Mouse (Mus musculus): ENCODE data around the gene Vwa3a. TPM values are rescaled to one million over a fixed set of nuclear protein-coding genes. Genes with fewer than 3 reads are reported as not detected.

Gene Vwa3a
- total RNA-seq, 2 experiments from 2014 or later, result not detected

GRCm38 (mm10) chr7:120834426-120834825 lies 95.3 kb downstream of the Vwa3a start:
- peak; percentile 50 for ATAC-seq (replicated peaks; ENCODE audit: low FRiP score, poor library complexity, severe bottlenecking)

GRCm38 (mm10) chr7:120834863-120835372 lies 95.8 kb downstream of the Vwa3a start:
- peak; percentile 76 for ATAC-seq (replicated peaks; ENCODE audit: low FRiP score, poor library complexity, severe bottlenecking)

GRCm38 (mm10) chr7:120835449-120836359 lies 96.6 kb downstream of the Vwa3a start:
- ATAC-seq (replicated peaks; ENCODE audit: low FRiP score, poor library complexity, severe bottlenecking), result peak; percentile 76

GRCm38 (mm10) chr7:120836361-120836760 lies 97.2 kb downstream of the Vwa3a start:
- no peak for ATAC-seq (replicated peaks; ENCODE audit: low FRiP score, poor library complexity, severe bottlenecking)

- ATAC-seq (replicated peaks; ENCODE audit: low FRiP score, poor library complexity, severe bottlenecking), result no peak
These were observed 99.5 kb downstream of the Vwa3a start for GRCm38 (mm10) chr7:120838436-120839160.

- no peak for ATAC-seq (replicated peaks; ENCODE audit: low FRiP score, poor library complexity, severe bottlenecking)
These were observed 100.7 kb downstream of the Vwa3a start for GRCm38 (mm10) chr7:120839786-120840185.

- peak; percentile 87 for ATAC-seq (replicated peaks; ENCODE audit: low FRiP score, poor library complexity, severe bottlenecking)
These were observed 103.4 kb downstream of the Vwa3a start, which contains the start of gene Eef2k for GRCm38 (mm10) chr7:120842345-120843036. Gene Eef2k, plus strand, starts transcription at chr7:120842831.

GRCm38 (mm10) chr7:120843037-120843621 lies 104.0 kb downstream of the Vwa3a start:
- ATAC-seq (replicated peaks; ENCODE audit: low FRiP score, poor library complexity, severe bottlenecking), result peak; percentile 75

- ATAC-seq (replicated peaks; ENCODE audit: low FRiP score, poor library complexity, severe bottlenecking), result 0 out of 2 replicates have a peak, but pooled peaks have one; percentile 25
These were observed 104.8 kb downstream of the Vwa3a start for GRCm38 (mm10) chr7:120843852-120844435.

GRCm38 (mm10) chr7:120844689-120845088 lies 105.6 kb downstream of the Vwa3a start:
- 0 out of 2 replicates have a peak, but pooled peaks have one; percentile 17 for ATAC-seq (replicated peaks; ENCODE audit: low FRiP score, poor library complexity, severe bottlenecking)

- no peak for ATAC-seq (replicated peaks; ENCODE audit: low FRiP score, poor library complexity, severe bottlenecking)
These were observed 109.9 kb downstream of the Vwa3a start for GRCm38 (mm10) chr7:120848831-120849512.

GRCm38 (mm10) chr7:120850165-120850564 lies 111.0 kb downstream of the Vwa3a start:
- ATAC-seq (replicated peaks; ENCODE audit: low FRiP score, poor library complexity, severe bottlenecking), result no peak

Other genes starting within 250 kb of the Vwa3a start
- 84.7 and 88.4 TPM in 2 replicates for gene Uqcrc2, start 104.1 kb upstream of the Vwa3a start, total RNA-seq (2015; ENCODE audit: low replicate concordance)
- gene Uqcrc2, start 104.1 kb upstream of the Vwa3a start, total RNA-seq (2017; ENCODE audit: low replicate concordance), result 27.9 and 36.7 TPM in 2 replicates
- not detected in 2 replicates for gene Pdzd9, start 69.0 kb upstream of the Vwa3a start, total RNA-seq (2015; ENCODE audit: low replicate concordance)
- 0.08 and 1.8 TPM in 2 replicates for gene Pdzd9, start 69.0 kb upstream of the Vwa3a start, total RNA-seq (2017; ENCODE audit: low replicate concordance)
- 31.7 and 41.1 TPM in 2 replicates for gene Mosmo, start 61.7 kb upstream of the Vwa3a start, total RNA-seq (2015; ENCODE audit: low replicate concordance)
- 26.8 and 27.0 TPM in 2 replicates for gene Mosmo, start 61.7 kb upstream of the Vwa3a start, total RNA-seq (2017; ENCODE audit: low replicate concordance)
- gene Gm5737, start 73.0 kb downstream of the Vwa3a start, total RNA-seq (2015; ENCODE audit: low replicate concordance), result not detected in 2 replicates
- not detected in 2 replicates for gene Gm5737, start 73.0 kb downstream of the Vwa3a start, total RNA-seq (2017; ENCODE audit: low replicate concordance)
- 35.6 and 62.3 TPM in 2 replicates for gene Eef2k, start 103.5 kb downstream of the Vwa3a start, total RNA-seq (2015; ENCODE audit: low replicate concordance)
- 80.2 and 225 TPM in 2 replicates for gene Eef2k, start 103.5 kb downstream of the Vwa3a start, total RNA-seq (2017; ENCODE audit: low replicate concordance)
- gene Polr3e, start 178.4 kb downstream of the Vwa3a start, total RNA-seq (2015; ENCODE audit: low replicate concordance), result 0.42 and 1.4 TPM in 2 replicates
- gene Polr3e, start 178.4 kb downstream of the Vwa3a start, total RNA-seq (2017; ENCODE audit: low replicate concordance), result 2.3 and 3.0 TPM in 2 replicates
- 226 and 240 TPM in 2 replicates for gene Cdr2, start 243.0 kb downstream of the Vwa3a start, total RNA-seq (2015; ENCODE audit: low replicate concordance)
- 362 and 391 TPM in 2 replicates for gene Cdr2, start 243.0 kb downstream of the Vwa3a start, total RNA-seq (2017; ENCODE audit: low replicate concordance)
- not detected in 2 replicates for gene Mfsd13b, start 243.2 kb downstream of the Vwa3a start, total RNA-seq (2015; ENCODE audit: low replicate concordance)
- gene Mfsd13b, start 243.2 kb downstream of the Vwa3a start, total RNA-seq (2017; ENCODE audit: low replicate concordance), result not detected in 2 replicates